Mouse (Mus musculus): ENCODE results near the gene Xylb.

The Xylb gene

GRCm38 (mm10) chr9:119357331-119358057 lies at the start of gene Xylb:
TSS of gene Xylb (plus strand) at chr9:119357381.
- DNase-seq (ENCODE audit: low spot score), result peak; percentile 68

- no peak for DNase-seq (ENCODE audit: low spot score)
Observed at GRCm38 (mm10) chr9:119309067-119309466, 48.1 kb upstream of the Xylb start.

GRCm38 (mm10) chr9:119313096-119313495 lies 44.1 kb upstream of the Xylb start:
- no peak for DNase-seq (ENCODE audit: low spot score)

GRCm38 (mm10) chr9:119318891-119319290 lies 38.3 kb upstream of the Xylb start:
- DNase-seq (ENCODE audit: low spot score), result no peak

GRCm38 (mm10) chr9:119320446-119320845 lies 36.7 kb upstream of the Xylb start:
- DNase-seq (ENCODE audit: low spot score), result no peak

- DNase-seq (ENCODE audit: low spot score), result no peak
Observed at GRCm38 (mm10) chr9:119320946-119321345, 36.2 kb upstream of the Xylb start.

GRCm38 (mm10) chr9:119321392-119322229 lies 35.6 kb upstream of the Xylb start:
- peak; percentile 18 for DNase-seq (ENCODE audit: low spot score)

- DNase-seq (ENCODE audit: low spot score), result peak; percentile 90
Observed at GRCm38 (mm10) chr9:119322289-119323259, 34.6 kb upstream of the Xylb start, which contains the start of gene Oxsr1. TSS of gene Oxsr1 (minus strand) at chr9:119322427.

- no peak for DNase-seq (ENCODE audit: low spot score)
Observed at GRCm38 (mm10) chr9:119323260-119323645, 33.9 kb upstream of the Xylb start.

GRCm38 (mm10) chr9:119324130-119324529 lies 33.1 kb upstream of the Xylb start:
- DNase-seq (ENCODE audit: low spot score), result no peak

GRCm38 (mm10) chr9:119328488-119328887 lies 28.7 kb upstream of the Xylb start:
- no peak for DNase-seq (ENCODE audit: low spot score)

- no peak for DNase-seq (ENCODE audit: low spot score)
Observed at GRCm38 (mm10) chr9:119330186-119330963, 26.8 kb upstream of the Xylb start.

GRCm38 (mm10) chr9:119334324-119334723 lies 22.9 kb upstream of the Xylb start:
- no peak for DNase-seq (ENCODE audit: low spot score)

GRCm38 (mm10) chr9:119334834-119335233 lies 22.3 kb upstream of the Xylb start:
- DNase-seq (ENCODE audit: low spot score), result no peak

- DNase-seq (ENCODE audit: low spot score), result no peak
Observed at GRCm38 (mm10) chr9:119335571-119335970, 21.6 kb upstream of the Xylb start.

GRCm38 (mm10) chr9:119337842-119338241 lies 19.3 kb upstream of the Xylb start:
- no peak for DNase-seq (ENCODE audit: low spot score)

- no peak for DNase-seq (ENCODE audit: low spot score)
Observed at GRCm38 (mm10) chr9:119338350-119338749, 18.8 kb upstream of the Xylb start.

- DNase-seq (ENCODE audit: low spot score), result no peak
Observed at GRCm38 (mm10) chr9:119339106-119339505, 18.1 kb upstream of the Xylb start.

GRCm38 (mm10) chr9:119339558-119340211 lies 17.5 kb upstream of the Xylb start, which contains the start of gene Acaa1a:
TSS of gene Acaa1a (plus strand) at chr9:119339676.
- no peak for DNase-seq (ENCODE audit: low spot score)

- DNase-seq (ENCODE audit: low spot score), result no peak
Observed at GRCm38 (mm10) chr9:119340212-119340580, 17.0 kb upstream of the Xylb start.
